In genomic region chr7:115489608-115490007, GRCm38 (mm10) we compare ENCODE assay signal across 8 mouse cellular contexts.
DNase-seq lines count a peak whose midpoint lies in the region; TF ChIP-seq lines count a peak whose summit lies in the region.

No protein-coding gene starts in this region.

- no peak for TF ChIP-seq POLR2A in brain, embryonic 14.5 days (IDR thresholded peaks at IDR 0.05; ENCODE audit: borderline replicate concordance, extremely low read depth, insufficient read depth, insufficient read length, poor library complexity, severe bottlenecking)

- intact Hi-C loops in heart, postnatal 25 days (cut with DNase I) = no loop called here

- peak; percentile 30 for DNase-seq in heart, postnatal 4 days
- no peak for DNase-seq in heart, postnatal 25 days (ENCODE audit: low spot score)
- peak; percentile 8 for DNase-seq in lung, postnatal 14 days
- no peak for DNase-seq in lung, postnatal 4 days
- DNase-seq in brain, embryonic 14.5 days (ENCODE audit: low read depth) = no peak
- peak; percentile 18 to 44 for DNase-seq in thymus, postnatal 10 days (ENCODE audit: low spot score in 2 of 2)
- DNase-seq in right cerebral cortex, adult 18-20 months = no peak
- DNase-seq in c-Kit-positive CD71-positive TER-119-positive erythroid progenitor cells, embryonic 14.5 days (ENCODE audit: low spot score) = no peak

- peak; percentile 31; the same call in 1 of the 2 replicates for TF ChIP-seq CTCF in brain, embryonic 14.5 days (IDR thresholded peaks at IDR 0.05; ENCODE audit: borderline replicate concordance, extremely low read depth, insufficient read depth, insufficient read length)

Comparison
In these comparisons a context has a peak if more than half of its experiments do, and no peak if none do; other contexts are left out.
1. DNase-seq: peak in heart, postnatal 4 days (single experiment), lung, postnatal 14 days (single experiment) and thymus, postnatal 10 days (2 of 2); none in heart, postnatal 25 days (single experiment), lung, postnatal 4 days (0 of 2), brain, embryonic 14.5 days (single experiment), right cerebral cortex, adult 18-20 months (single experiment) and c-Kit-positive CD71-positive TER-119-positive erythroid progenitor cells, embryonic 14.5 days (single experiment).